Mouse (Mus musculus) forebrain, embryonic 14.5 days (tissue): Measurements from ENCODE around the gene Otulin. TPM values are rescaled to one million over a fixed set of nuclear protein-coding genes. Genes with fewer than 3 reads are reported as not detected.

Experiments used
- ATAC-seq: fragments of 200-750 bp; cut with Nextera tagmentation; 2 replicates; pipeline ENCODE4 v1.8.0; 2017; ENCODE audit warnings: mild to moderate bottlenecking, moderate library complexity
- DNase-seq: peaks from one replicate; pipeline ENCODE4 v3.0.0-alpha.2; 2015; ENCODE audit warnings: low spot score
- H3K27ac ChIP-seq: fragments of 300-500 bp; sonication (generic); 2 replicates; pipeline ENCODE4 v1.5.1; 2014; ENCODE audit warnings: low read depth, mild to moderate bottlenecking, control low read depth, low read length, moderate library complexity
- H3K27me3 ChIP-seq: fragments of 300-500 bp; sonication (generic); replicated peaks from 2 replicates; pipeline ENCODE4 v1.6.1; 2014; ENCODE audit warnings: low read length, control low read depth, mixed read lengths; ENCODE audit not compliant: control insufficient read depth, insufficient read depth
- H3K36me3 ChIP-seq: fragments of 300-500 bp; sonication (generic); 2 replicates; pipeline ENCODE4 v1.6.1; 2014; ENCODE audit warnings: low read length, control low read depth; ENCODE audit not compliant: control insufficient read depth, insufficient read depth
- H3K4me1 ChIP-seq: fragments of 300-500 bp; sonication (generic); 2 replicates; pipeline ENCODE4 v1.6.1; 2014; ENCODE audit warnings: antibody characterized with exemption, low read length, control low read depth; ENCODE audit not compliant: control insufficient read depth, insufficient read depth
- H3K4me2 ChIP-seq: fragments of 300-500 bp; sonication (generic); 2 replicates; pipeline ENCODE4 v1.6.1; 2014; ENCODE audit warnings: mild to moderate bottlenecking, control low read depth, low read length
- H3K4me3 ChIP-seq: fragments of 300-500 bp; sonication (generic); 2 replicates; pipeline ENCODE4 v1.5.1; 2014; ENCODE audit warnings: low read depth, low read length, control low read depth
- H3K9ac ChIP-seq: fragments of 300-500 bp; sonication (generic); 2 replicates; pipeline ENCODE4 v1.6.1; 2014; ENCODE audit warnings: mild to moderate bottlenecking, low read length, control low read depth, moderate library complexity
- H3K9me3 ChIP-seq: fragments of 300-500 bp; sonication (generic); replicated peaks from 2 replicates; pipeline ENCODE4 v1.6.1; 2016; ENCODE audit warnings: low read length, control low read depth, mixed read lengths; ENCODE audit not compliant: control insufficient read depth
- WGBS: fragments of 180-500 bp; shearing (Covaris S2); extraction: QIAGEN DNeasy Blood & Tissue Kit; methylation state at CpG from one replicate; pipeline ENCODE4 v1.1.7; 2014; 5-methylcytosine and 5-hydroxymethylcytosine counted together
- polyA plus RNA-seq: library from polyadenylated mRNA; unstranded; fragments of >200 nt; fragmentation: Nextera tagmentation; extraction: Ambion mirVana; gene quantifications from 2 replicates; pipeline ENCODE4 v1.2.1, GENCODE M21; 2014

Gene Otulin
- polyA plus RNA-seq, 1 experiment from 2014 or later, result 36.0 TPM

DNA sequence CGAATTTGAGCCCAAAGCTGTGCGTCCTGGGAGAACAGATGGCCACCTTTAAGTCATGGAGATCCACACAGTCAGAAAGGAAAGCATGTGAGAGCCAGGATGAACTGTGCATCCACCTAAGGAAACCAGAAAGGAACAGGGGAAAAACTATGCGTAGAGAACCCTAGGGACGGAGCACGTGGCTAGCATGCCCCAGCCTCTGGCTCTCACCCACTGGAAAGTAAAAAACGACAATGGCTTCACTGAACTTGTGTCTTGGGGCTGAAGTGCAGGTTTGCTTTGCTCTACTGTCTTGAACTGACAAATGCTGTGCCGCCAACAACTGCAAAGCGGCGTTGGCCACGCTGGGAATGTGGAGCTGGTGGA lies 4.6 kb downstream of the Otulin start:
- no peak overlapping the region for H3K4me3 ChIP-seq

DNA sequence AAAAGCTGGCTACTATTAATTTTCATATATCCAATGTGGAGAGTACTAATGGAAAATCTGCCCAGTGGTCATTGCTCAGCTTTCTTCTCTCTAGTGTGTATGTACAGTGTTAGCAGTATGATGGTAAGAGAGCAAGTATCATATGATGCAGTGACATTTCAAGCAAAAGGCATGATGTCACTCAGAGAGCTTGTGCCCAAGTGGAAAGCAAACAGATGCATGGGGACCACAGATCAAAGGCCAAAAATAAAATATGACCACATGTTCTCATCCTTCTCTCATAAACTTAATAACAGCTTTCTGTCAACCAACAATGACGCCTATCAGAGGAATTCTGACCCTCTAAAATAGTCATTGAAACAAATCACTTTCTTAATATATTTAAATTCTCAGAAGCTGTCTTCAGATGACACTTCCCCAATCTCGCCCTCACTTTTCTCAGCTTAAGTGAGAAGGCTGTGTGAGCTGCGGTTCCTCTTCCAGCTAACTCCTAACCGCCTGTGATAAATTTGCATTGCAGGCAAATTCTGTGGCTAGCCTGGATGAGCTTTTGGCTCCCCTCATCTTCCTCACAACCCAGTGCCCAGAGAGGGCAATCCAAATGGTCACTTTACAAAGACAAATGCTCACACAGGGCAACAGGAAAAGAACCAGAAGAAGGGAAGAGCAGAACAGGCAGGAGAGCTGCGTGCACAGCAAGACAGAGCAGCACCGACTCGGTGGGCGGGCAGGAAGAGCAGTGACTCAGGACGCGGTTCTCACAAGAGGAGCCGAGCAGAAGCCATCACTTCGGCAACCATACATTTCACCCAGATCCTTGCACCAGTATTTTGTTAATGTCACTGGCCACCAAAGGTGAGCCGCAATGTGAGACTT lies 5.2 kb downstream of the Otulin start:
- Histone ChIP-seq H3K36me3 (peaks cover 25% of the 10 kb centered on the region; the same call in 1 of the 2 replicates), H3K27ac (no peak overlapping the region), H3K27me3 (no peaks in the 10 kb centered on the region), H3K4me2 (no peak overlapping the region), H3K9me3 (no peaks in the 10 kb centered on the region), H3K4me1 (peaks cover 15% of the 10 kb centered on the region), H3K4me3 (no peak overlapping the region), H3K9ac (no peak overlapping the region)
- DNase-seq, result no peak
- 93% methylated on average over 13 of the region's 13 CpGs for WGBS
- ATAC-seq, result no peak

More for the DNA sequence above, 4.6 kb downstream of the Otulin start:
- H3K36me3 ChIP-seq, result peaks cover 24% of the 10 kb centered on the region; the same call in 1 of the 2 replicates
- peaks cover 15% of the 10 kb centered on the region for H3K4me1 ChIP-seq
- H3K27me3 ChIP-seq, result no peaks in the 10 kb centered on the region
- H3K9ac ChIP-seq, result no peak overlapping the region
- DNase-seq (no peak), ATAC-seq (no peak)
- H3K9me3 ChIP-seq, result no peaks in the 10 kb centered on the region
- H3K4me2 ChIP-seq, result no peak overlapping the region
- no peak overlapping the region for H3K27ac ChIP-seq
- WGBS, result 87% methylated on average over 10 of the region's 10 CpGs

DNA sequence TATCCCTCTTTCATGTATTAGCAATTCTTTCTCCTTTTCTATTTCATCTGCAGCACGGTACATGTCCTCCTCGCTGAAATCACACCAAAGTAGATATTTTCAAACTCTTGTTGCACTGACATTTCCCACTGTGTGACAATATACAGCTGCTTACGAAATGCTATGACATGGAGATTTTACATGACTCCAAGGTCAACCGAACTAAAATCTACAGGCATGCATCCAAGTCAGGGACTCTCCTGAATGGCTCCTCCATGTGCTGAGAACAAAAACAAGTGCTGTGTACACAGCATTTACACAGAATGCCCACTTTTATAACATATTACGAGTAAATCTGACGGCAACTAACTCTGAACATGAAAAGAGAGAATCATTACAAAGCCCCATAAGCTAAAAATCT lies 7.2 kb downstream of the Otulin start:
- H3K4me2 ChIP-seq, result no peak overlapping the region
- H3K4me1 ChIP-seq, result no peaks in the 10 kb centered on the region
- 92% methylated on average over 6 of the region's 6 CpGs for WGBS
- no peak for DNase-seq
- no peaks in the 10 kb centered on the region for H3K9me3 ChIP-seq
- H3K27me3 ChIP-seq, result no peaks in the 10 kb centered on the region
- no peak overlapping the region for H3K9ac ChIP-seq
- H3K36me3 ChIP-seq, result peaks cover 34% of the 10 kb centered on the region
- no peak overlapping the region for H3K4me3 ChIP-seq
- ATAC-seq, result no peak
- H3K27ac ChIP-seq, result no peak overlapping the region

DNA sequence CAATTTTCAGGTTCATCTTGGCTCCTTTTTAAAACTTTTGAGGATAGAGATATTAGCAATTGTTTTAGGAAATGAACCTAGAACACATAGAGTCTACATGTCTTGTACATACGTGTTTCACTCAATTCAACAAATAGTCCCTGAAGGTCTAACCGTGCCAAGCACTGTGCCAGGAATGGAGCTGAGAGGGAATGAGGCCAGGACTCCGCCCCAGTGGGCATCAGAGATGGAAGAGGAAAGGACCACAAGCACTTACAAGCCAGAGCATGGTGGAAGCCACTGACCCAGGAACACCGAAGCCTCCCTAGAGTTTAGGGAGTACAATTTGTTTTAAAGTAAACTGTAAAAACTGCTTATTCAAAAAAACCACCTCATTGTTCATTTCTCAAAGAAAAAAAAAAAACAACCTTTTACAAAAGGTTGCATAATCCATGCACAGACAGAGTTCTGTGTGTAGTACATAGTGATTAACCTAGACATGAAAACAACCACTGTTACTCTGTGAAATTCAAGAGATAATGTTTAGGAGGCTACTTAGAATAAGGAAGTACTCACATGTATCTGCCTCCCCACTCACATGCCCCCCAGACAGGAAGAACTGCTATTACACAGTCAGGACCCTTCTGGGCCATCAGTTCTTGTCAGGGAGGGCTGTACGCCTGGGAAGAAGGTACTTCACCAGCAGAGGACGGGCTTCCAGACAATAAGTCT lies 9.9 kb downstream of the Otulin start:
- H3K4me1 ChIP-seq, result no peaks in the 10 kb centered on the region
- no peak overlapping the region for H3K4me3 ChIP-seq
- no peak overlapping the region for H3K27ac ChIP-seq
- H3K9ac ChIP-seq, result no peak overlapping the region
- WGBS, result 86% methylated on average over 6 of the region's 6 CpGs
- no peaks in the 10 kb centered on the region for H3K9me3 ChIP-seq
- no peaks in the 10 kb centered on the region for H3K27me3 ChIP-seq
- H3K36me3 ChIP-seq, result peaks cover 45% of the 10 kb centered on the region
- ATAC-seq (no peak), DNase-seq (no peak)
- H3K4me2 ChIP-seq, result no peak overlapping the region

DNA sequence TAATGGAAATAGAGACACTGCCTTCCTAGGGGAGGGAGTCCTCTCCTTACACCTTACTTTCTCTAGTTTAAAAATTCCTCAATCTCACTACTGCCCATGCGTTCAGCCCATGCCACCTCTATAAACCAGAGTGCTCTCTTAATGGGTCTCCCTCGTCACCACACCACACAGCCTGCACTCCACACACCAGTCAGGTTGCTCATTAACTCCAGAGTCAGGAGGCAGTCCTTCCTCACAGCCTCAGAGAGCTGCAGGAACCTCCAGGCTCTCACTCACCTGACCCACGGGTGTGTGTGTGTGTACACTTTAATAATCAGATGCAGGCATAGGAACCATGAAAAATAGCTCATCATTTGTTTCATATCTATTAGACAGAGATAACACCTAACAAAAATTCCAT lies 10.8 kb downstream of the Otulin start:
- H3K27me3 ChIP-seq, result no peaks in the 10 kb centered on the region
- no peak overlapping the region for H3K4me2 ChIP-seq
- H3K9me3 ChIP-seq, result no peaks in the 10 kb centered on the region
- H3K4me3 ChIP-seq, result no peak overlapping the region
- no peak overlapping the region for H3K27ac ChIP-seq
- DNase-seq (no peak), ATAC-seq (no peak)
- WGBS, result 85% methylated on average over 3 of the region's 3 CpGs
- no peaks in the 10 kb centered on the region for H3K4me1 ChIP-seq
- H3K36me3 ChIP-seq, result peaks cover 48% of the 10 kb centered on the region
- H3K9ac ChIP-seq, result no peak overlapping the region

DNA sequence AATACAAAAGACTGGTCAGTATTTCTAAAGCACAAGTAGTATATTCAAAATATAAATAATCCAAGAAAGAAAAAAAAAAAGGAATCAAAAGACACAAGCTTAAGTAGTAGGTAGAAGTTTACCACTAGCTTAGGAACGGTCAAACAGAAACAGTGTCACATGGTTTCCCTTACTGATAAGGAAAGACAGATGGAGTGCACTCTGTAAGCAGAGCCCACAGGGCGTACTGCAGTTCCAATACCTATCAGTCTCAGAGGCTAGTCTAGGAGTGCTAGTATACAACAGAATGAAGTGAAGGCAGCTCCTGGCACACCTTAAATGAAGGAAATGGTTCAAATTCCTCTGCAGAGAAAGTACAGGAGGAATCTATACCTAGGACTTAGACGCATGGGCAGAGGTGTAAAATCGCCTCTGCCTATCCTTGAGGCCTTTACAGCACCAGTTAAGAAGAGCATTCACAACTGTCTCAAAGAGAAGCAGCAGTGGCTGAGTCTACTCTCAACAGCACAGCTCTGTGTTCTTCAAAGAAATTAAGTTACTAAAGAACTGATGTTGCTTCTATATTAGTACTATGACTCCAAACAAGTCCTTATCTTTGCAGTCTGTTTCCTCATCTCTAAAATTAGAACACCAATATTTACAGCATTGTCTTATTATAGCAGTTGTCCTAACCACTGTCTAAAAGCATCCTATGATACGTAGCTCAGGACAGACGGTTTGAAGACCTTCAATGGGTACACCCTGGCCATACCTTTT lies 11.5 kb downstream of the Otulin start:
- Histone ChIP-seq H3K4me3 (no peak overlapping the region), H3K4me2 (no peak overlapping the region), H3K27me3 (no peaks in the 10 kb centered on the region), H3K4me1 (no peaks in the 10 kb centered on the region), H3K27ac (no peak overlapping the region), H3K36me3 (peaks cover 55% of the 10 kb centered on the region), H3K9ac (no peak overlapping the region), H3K9me3 (no peaks in the 10 kb centered on the region)
- 92% methylated on average over 6 of the region's 6 CpGs for WGBS
- ATAC-seq (no peak), DNase-seq (no peak)

DNA sequence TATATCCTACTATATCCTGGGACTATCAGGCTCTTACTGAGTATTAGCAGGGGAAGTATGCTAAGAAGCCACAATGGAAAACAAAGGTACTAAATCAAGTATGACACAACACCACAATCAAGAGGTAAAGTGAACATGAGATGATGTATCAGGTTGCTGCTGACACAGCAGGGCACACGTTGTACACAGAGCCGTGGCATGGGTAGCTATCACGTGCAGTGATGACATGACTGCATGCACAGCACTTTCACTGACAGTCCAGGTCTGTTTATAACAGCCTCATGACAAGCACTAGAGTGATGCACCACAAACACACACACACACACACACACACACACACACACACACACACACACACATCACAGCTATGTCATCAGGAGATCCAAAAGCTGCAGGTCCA lies 13.3 kb downstream of the Otulin start:
- 86% methylated on average over 3 of the region's 3 CpGs for WGBS
- Histone ChIP-seq H3K27me3 (no peaks in the 10 kb centered on the region), H3K4me1 (no peaks in the 10 kb centered on the region), H3K9me3 (no peaks in the 10 kb centered on the region), H3K27ac (no peak overlapping the region), H3K4me2 (no peak overlapping the region), H3K4me3 (no peak overlapping the region), H3K36me3 (peaks cover 52% of the 10 kb centered on the region), H3K9ac (no peak overlapping the region)
- no peak for ATAC-seq
- no peak for DNase-seq

DNA sequence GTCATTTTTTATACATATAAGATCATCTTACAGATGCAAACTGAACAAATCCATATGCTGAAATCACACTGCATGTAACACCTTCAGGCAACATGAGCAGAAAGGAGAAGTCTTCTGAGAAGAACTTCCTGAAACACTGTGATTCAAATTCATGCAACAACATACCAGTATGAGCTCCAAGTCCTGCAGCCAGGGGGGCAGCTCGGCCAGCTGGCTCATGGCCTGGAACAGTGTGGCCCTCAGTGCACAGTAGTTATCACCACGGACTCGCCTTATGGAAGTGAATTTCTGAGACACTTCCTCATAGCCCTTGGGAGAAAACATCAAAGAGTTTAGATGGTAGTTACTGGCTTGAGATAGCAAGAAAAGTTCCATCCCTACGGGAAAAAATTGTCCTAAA lies 14.3 kb downstream of the Otulin start:
- Histone ChIP-seq H3K9ac (no peak overlapping the region), H3K4me1 (no peaks in the 10 kb centered on the region), H3K4me3 (no peak overlapping the region), H3K4me2 (no peak overlapping the region), H3K27ac (no peak overlapping the region), H3K9me3 (no peaks in the 10 kb centered on the region), H3K27me3 (no peaks in the 10 kb centered on the region), H3K36me3 (peaks cover 60% of the 10 kb centered on the region)
- DNase-seq (no peak), ATAC-seq (no peak)
- 85% methylated on average over 4 of the region's 4 CpGs for WGBS
